Mouse (Mus musculus) NIH3T3 (cell line): Measurements from ENCODE around the gene Ptprk.

ENCODE experiments used
- DNase-seq: peaks from one replicate; pipeline ENCODE4 v3.0.0-alpha.2; 2012; ENCODE audit warnings: low read depth

Gene Ptprk

GRCm38 (mm10) chr10:28297531-28297930 is 222.9 kb downstream of the Ptprk start:
- DNase-seq: no peak

- no peak for DNase-seq
Observed at GRCm38 (mm10) chr10:28299207-28299606, 224.6 kb downstream of the Ptprk start.

DNA sequence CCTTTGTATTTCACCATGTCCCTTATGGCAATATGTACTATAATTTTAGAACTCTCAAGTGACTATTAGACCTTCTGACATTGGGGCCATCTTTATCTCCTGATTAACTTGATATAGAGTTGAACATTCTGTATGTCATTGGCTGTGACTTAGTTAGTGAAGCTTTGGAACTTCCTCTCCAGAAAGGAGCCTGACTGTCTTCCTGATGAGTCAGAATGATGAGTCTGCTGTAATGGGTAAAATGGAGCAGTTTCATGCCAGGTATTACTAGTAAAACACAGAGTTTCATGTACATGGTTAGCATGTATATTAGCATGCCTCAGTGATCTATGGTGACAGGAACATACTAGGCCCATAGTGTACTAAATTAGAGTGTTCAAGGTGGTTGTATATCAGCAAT is 229.2 kb downstream of the Ptprk start:
- peak; percentile 19 for DNase-seq

DNA sequence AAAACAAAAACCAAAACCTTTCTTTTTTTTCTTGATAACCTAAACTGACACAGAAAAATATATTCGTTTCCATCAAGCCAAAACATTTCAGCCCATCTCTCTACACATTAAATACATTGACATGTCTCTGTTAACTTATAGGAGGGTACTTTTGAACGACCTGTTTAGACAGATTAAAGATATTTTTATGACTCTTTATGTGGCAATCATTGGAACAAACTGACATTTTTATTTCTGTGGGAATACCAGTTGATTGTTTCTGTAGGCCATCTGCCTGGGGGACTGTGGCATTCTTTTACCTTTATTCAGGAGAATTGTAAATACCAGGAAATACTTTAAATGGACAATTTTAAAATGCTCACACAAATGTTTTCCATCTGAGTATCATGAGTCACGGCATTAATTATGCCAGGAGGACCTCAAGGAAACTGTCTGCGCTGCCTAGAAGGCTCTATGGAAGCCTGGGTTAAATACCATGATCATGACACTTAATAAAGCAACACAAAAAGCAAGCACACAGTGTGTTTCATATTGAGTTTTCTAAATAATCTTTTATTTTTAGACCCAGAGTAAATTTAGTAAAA is 229.8 kb downstream of the Ptprk start:
- peak; percentile 39 for DNase-seq

DNA sequence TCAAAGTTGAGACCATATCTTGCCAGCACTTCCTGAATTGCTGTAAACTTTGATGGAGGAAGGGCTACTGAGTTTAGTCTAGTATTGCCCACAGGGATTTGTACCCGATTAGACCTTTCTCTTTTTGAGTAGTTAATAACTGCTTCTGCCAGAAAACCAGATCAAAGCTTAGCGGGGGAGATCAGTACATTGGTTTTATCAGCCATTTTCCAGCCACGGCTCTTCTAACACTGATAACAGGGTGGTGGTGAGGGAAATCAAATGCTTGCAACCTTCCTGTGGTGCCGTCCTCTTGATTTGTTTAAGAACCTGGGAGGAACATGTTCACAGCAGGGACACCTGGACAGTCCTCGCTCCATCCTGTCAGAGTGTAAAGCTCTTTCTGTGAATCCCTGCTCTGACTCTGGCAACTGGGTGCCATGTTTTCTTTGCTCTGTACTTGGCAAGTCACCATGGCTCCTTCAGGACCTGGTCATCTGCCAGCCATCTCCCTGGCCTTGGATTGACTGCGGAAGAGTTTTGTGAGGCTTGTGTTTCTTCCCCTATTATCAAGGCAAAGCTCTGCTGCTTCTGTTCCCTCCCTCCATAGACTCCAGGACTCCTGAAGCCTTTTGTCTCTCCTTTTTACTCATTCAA is 231.9 kb downstream of the Ptprk start:
- DNase-seq: peak; percentile 10

DNA sequence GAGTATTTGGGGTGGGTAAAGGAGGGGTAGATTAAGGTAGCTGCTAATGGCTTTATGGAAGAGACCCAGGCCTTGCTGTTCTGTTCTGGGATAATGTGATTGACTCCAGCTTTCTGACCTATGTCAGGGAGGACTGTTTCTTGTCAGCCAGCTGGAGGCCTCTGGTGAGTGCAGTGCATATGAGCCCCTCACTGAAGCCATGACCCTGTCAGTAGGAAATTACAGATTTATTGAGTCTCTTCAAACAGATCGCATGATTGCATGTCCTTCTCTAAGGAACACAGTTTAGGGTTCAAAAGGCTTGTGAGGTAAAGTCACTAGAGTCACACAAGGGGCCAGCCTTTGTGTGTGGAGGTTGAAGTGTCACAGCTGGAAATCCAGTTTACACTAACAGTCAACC is 236.7 kb downstream of the Ptprk start:
- DNase-seq: no peak

DNA sequence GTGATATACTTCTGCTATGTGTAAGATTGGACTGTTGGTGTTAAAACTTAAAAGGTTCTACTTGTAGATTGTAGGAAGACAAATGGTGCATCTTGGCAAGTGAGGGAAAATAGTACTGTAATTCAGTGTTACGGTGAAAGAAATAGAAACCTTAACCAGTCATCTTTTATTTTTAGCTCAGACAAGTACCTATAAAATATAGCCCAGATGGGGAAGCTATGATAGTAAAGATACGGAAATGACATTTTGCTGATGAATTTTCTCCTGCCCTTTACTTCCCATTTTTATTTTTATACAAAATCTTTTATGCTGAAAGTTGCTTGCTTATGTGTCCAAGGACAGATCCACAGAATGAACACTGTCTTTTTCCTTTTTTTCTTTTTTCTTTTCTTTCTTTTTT is 248.4 kb downstream of the Ptprk start:
- no peak for DNase-seq

DNA sequence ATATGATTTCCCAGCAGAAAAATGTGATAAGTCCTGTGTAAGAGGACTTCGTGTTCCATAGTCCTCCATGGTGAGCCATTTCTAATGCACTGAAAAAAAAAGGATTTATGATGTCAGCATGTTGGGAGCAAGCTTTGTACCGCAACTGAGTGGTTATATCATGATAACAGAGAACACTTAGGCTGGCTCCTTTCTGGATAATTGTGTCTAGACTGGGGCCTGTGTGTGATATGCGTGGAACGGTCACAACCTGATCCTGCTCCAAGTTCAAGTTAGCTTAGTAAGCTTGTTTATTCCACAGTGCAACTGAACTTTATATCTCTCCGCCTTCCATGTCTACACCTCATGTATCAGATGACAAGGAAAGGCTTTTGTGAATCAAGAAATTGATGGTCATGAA is 260.6 kb downstream of the Ptprk start:
- DNase-seq: no peak

DNA sequence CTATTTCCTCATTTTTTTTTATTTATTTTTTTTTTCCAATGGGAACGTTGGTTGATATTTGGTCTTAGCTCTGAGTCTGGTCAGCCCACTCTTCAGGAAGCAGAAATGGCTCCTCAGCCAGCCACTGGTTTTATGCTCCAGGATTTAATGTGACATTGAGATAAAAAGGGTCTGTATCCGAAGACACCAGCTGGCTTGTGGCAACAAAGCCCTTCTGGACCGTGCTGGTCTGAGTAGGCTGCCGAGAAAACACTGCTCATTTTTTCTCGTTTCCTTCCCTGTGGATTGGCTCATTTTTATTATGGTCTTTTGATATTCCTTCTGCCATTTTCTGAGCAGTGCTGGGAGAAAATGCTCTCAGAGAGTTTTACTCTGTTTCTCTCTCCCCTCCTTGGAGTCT is 263.9 kb downstream of the Ptprk start:
- no peak for DNase-seq

GRCm38 (mm10) chr10:28345196-28345681 is 270.6 kb downstream of the Ptprk start:
- DNase-seq: no peak

GRCm38 (mm10) chr10:28365291-28365690 is 290.7 kb downstream of the Ptprk start:
- no peak for DNase-seq

DNA sequence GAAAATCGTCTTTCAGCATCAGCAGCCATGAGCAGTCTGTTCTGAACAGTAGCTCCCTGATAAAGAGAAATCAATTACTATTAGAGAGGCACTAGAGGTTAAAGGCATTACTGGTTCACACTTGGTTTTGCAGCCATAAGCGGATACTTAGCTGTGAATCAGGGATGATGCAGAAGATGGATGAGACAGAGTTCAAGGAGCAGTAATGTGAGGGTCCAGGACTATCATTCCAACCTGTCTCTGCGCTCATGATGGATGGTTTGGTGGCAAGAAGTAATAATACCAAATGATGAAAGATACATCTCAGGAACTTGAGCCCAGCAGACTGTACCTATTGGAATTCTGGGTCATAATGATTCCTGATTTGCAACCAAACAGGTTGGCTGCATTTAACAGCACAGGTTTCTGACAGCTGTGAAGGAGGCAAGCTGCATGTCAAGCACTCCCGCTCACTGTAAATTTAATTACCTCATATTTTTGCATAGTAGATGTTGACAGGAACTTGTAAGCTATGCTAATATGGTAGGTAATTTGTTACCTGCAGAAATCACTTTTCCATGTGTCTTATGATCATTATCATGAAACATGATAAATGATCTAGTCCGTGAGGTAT is 291.6 kb downstream of the Ptprk start:
- no peak for DNase-seq

DNA sequence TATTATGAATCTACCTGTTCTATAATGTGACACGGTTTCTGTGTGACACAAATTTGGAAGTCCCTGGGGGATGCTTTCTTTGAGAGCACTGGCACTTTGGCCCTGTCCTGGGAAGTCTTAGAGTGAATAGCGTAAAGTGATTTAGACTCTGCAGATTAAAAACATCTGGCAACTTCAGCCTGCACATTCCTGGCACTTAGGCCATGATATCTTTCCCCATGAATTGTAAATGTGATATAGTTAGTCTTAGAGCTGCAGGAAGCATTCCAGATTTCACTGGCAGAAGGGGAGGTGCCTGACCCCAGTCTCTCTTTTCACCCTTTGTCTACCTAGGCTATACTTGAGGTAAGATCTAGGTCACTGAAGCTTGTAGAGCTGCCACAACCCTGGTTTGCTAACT is 295.2 kb downstream of the Ptprk start:
- peak; percentile 30 for DNase-seq

- no peak for DNase-seq
Observed at GRCm38 (mm10) chr10:28374874-28375273, 300.3 kb downstream of the Ptprk start.

- DNase-seq: no peak
Observed at GRCm38 (mm10) chr10:28379752-28380488, 305.3 kb downstream of the Ptprk start.

DNA sequence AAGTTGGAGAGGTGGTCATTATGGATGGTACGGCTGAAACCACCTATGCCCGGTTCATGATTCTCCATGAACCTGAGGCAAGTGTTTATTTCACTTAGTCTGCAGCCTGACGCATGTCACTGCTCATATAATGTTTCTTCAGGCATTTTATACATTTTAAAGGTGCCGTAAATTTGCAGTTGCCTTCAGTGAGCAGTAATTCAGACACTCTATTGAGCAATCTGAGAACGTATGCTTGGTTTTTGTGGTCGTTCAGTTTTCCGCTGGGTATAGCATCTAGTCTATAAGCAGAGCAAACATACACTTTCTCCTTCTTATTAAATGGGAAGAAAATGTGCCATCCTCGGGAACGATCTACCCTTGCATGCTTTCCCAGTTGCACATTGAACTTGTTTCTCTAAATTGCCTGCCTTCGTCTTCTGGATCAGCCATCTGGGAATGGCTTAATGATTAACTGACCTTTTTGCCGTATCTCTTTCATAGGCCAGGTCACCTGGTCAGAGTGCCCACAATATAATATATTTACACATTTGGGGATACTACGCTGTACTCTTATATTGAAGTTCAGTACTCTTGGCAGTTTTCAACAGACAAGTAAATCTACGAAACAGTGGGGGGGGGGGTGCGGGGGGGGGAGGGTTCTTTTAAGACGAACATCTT is 313.1 kb downstream of the Ptprk start:
- DNase-seq: no peak

DNA sequence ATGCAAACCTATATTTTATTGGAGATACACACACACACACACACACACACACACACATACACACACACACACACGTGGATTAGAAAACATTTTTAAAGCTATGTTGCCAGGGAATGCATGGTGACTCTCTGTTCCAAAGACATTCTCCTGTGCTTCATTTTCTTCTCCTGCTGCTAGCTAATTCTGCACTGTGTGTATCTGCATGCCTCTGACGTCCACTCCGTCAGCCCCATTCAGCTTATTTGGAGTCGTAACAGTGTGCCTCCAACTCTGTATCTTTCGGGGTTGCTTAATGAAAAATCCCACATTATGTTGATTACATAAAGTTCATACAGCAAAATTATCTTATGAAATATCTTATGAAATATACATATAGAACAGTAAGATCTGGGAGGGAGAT is 316.5 kb downstream of the Ptprk start:
- no peak for DNase-seq

GRCm38 (mm10) chr10:28395610-28396519 is 321.2 kb downstream of the Ptprk start:
- DNase-seq: peak; percentile 74

GRCm38 (mm10) chr10:28396520-28396915 is 321.9 kb downstream of the Ptprk start:
- DNase-seq: peak; percentile 44

DNA sequence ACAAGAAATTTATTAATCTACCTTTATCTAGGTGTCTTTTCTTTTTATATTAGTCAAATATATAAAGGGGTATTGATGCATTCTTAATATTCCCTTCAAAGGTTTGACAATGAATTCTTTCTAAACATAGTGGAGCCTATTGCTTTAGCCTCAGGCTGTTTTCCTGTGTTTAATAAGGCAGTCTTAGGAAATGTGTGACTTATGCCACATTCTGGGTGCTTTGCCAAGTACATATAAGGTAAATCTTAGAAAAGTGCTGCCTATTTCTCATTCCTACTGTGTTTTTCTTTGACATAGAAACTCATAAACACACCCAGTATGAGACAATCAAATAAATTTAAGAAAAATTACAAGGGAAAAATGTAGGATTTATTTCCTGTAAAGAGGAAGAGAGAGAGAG is 327.2 kb downstream of the Ptprk start:
- peak; percentile 62 for DNase-seq

- no peak for DNase-seq
Observed at GRCm38 (mm10) chr10:28408980-28409379, 334.4 kb downstream of the Ptprk start.
